Mouse (Mus musculus): ENCODE data around the gene Katnb1. TPM values are rescaled to one million over a fixed set of nuclear protein-coding genes. Genes with fewer than 3 reads are reported as not detected.

Gene Katnb1
- polyA plus RNA-seq, 1 experiment from 2014 or later: 21.1 TPM

GRCm38 (mm10) chr8:95093574-95093973 is 12.6 kb downstream of the Katnb1 start:
- no peak overlapping the region for H3K4me2 ChIP-seq
- H3K27me3 ChIP-seq: no peaks in the 10 kb centered on the region
- H3K4me3 ChIP-seq: no peak overlapping the region
- no peak overlapping the region for H3K9ac ChIP-seq
- no peaks in the 10 kb centered on the region for H3K4me1 ChIP-seq
- no peaks in the 10 kb centered on the region for H3K9me3 ChIP-seq
- WGBS: 86% methylated on average over 4 of the region's 4 CpGs
- peaks cover 91% of the 10 kb centered on the region for H3K36me3 ChIP-seq
- ATAC-seq (ENCODE audit: insufficient number of reproducible peaks, low FRiP score, low TSS enrichment, low read depth): no peak
- H3K27ac ChIP-seq: no peak overlapping the region

- ATAC-seq (ENCODE audit: insufficient number of reproducible peaks, low FRiP score, low TSS enrichment, low read depth): no peak
- H3K9ac ChIP-seq: no peak overlapping the region
- no peak overlapping the region for H3K4me3 ChIP-seq
- H3K27me3 ChIP-seq: no peaks in the 10 kb centered on the region
- no peak overlapping the region for H3K27ac ChIP-seq
- H3K36me3 ChIP-seq: peaks cover 88% of the 10 kb centered on the region
- no peaks in the 10 kb centered on the region for H3K9me3 ChIP-seq
- WGBS: 17% methylated on average over 5 of the region's 5 CpGs
- H3K4me2 ChIP-seq: no peak overlapping the region
- H3K4me1 ChIP-seq: no peaks in the 10 kb centered on the region
These were observed 18.0 kb downstream of the Katnb1 start for GRCm38 (mm10) chr8:95099009-95099408.

GRCm38 (mm10) chr8:95101972-95102371 is 21.0 kb downstream of the Katnb1 start:
- H3K4me2 ChIP-seq: no peak overlapping the region
- H3K4me3 ChIP-seq: no peak overlapping the region
- H3K36me3 ChIP-seq: peaks cover 86% of the 10 kb centered on the region
- no peaks in the 10 kb centered on the region for H3K4me1 ChIP-seq
- H3K9ac ChIP-seq: no peak overlapping the region
- no peak overlapping the region for H3K27ac ChIP-seq
- ATAC-seq (ENCODE audit: insufficient number of reproducible peaks, low FRiP score, low TSS enrichment, low read depth): no peak
- H3K9me3 ChIP-seq: no peaks in the 10 kb centered on the region
- 73% methylated on average over 4 of the region's 4 CpGs for WGBS
- H3K27me3 ChIP-seq: no peaks in the 10 kb centered on the region

- Histone ChIP-seq H3K9ac (no peak overlapping the region), H3K9me3 (no peaks in the 10 kb centered on the region), H3K4me2 (no peak overlapping the region), H3K27me3 (no peaks in the 10 kb centered on the region), H3K4me1 (no peaks in the 10 kb centered on the region), H3K27ac (no peak overlapping the region), H3K36me3 (peaks cover 64% of the 10 kb centered on the region), H3K4me3 (no peak overlapping the region)
- no peak for ATAC-seq (ENCODE audit: insufficient number of reproducible peaks, low FRiP score, low TSS enrichment, low read depth)
- 78% methylated on average over 13 of the region's 13 CpGs for WGBS
These were observed 26.3 kb downstream of the Katnb1 start for GRCm38 (mm10) chr8:95107306-95107705.

GRCm38 (mm10) chr8:95112594-95112993 is 31.6 kb downstream of the Katnb1 start:
- Histone ChIP-seq H3K27ac (no peak overlapping the region), H3K4me1 (no peaks in the 10 kb centered on the region), H3K9me3 (no peaks in the 10 kb centered on the region), H3K27me3 (no peaks in the 10 kb centered on the region), H3K9ac (no peak overlapping the region), H3K4me2 (no peak overlapping the region), H3K4me3 (no peak overlapping the region), H3K36me3 (peaks cover 30% of the 10 kb centered on the region)
- 80% methylated on average over 3 of the region's 3 CpGs for WGBS
- ATAC-seq (ENCODE audit: insufficient number of reproducible peaks, low FRiP score, low TSS enrichment, low read depth): no peak

GRCm38 (mm10) chr8:95113108-95113507 is 32.1 kb downstream of the Katnb1 start:
- H3K4me3 ChIP-seq: no peak overlapping the region
- H3K4me2 ChIP-seq: no peak overlapping the region
- no peaks in the 10 kb centered on the region for H3K9me3 ChIP-seq
- WGBS: 83% methylated on average over 4 of the region's 4 CpGs
- no peaks in the 10 kb centered on the region for H3K4me1 ChIP-seq
- H3K9ac ChIP-seq: no peak overlapping the region
- H3K36me3 ChIP-seq: peaks cover 25% of the 10 kb centered on the region
- H3K27me3 ChIP-seq: no peaks in the 10 kb centered on the region
- no peak for ATAC-seq (ENCODE audit: insufficient number of reproducible peaks, low FRiP score, low TSS enrichment, low read depth)
- H3K27ac ChIP-seq: no peak overlapping the region

- Histone ChIP-seq H3K27me3 (no peaks in the 10 kb centered on the region), H3K4me1 (no peaks in the 10 kb centered on the region), H3K9me3 (no peaks in the 10 kb centered on the region), H3K4me2 (no peak overlapping the region), H3K4me3 (no peak overlapping the region), H3K27ac (no peak overlapping the region), H3K9ac (no peak overlapping the region), H3K36me3 (peaks cover 19% of the 10 kb centered on the region)
- peak; percentile 63; the same call in 1 of the 2 replicates for ATAC-seq (ENCODE audit: insufficient number of reproducible peaks, low FRiP score, low TSS enrichment, low read depth)
- 71% methylated on average over 3 of the region's 3 CpGs for WGBS
These were observed 32.8 kb downstream of the Katnb1 start for GRCm38 (mm10) chr8:95113750-95114149.

- ATAC-seq (ENCODE audit: insufficient number of reproducible peaks, low FRiP score, low TSS enrichment, low read depth): no peak
- H3K4me3 ChIP-seq: no peak overlapping the region
These were observed 42.5 kb downstream of the Katnb1 start for GRCm38 (mm10) chr8:95123455-95123854.

GRCm38 (mm10) chr8:95126497-95126896 is 45.5 kb downstream of the Katnb1 start:
- Histone ChIP-seq H3K27me3 (no peaks in the 10 kb centered on the region), H3K27ac (no peak overlapping the region), H3K4me2 (no peak overlapping the region), H3K9ac (no peak overlapping the region), H3K4me1 (0 out of 2 replicates have a peak, but pooled peaks cover 3% of the 10 kb centered on the region), H3K4me3 (no peak overlapping the region), H3K36me3 (peaks cover 39% of the 10 kb centered on the region; the same call in 1 of the 2 replicates), H3K9me3 (no peaks in the 10 kb centered on the region)
- WGBS: 89% methylated on average over 11 of the region's 11 CpGs
- no peak for ATAC-seq (ENCODE audit: insufficient number of reproducible peaks, low FRiP score, low TSS enrichment, low read depth)

More at GRCm38 (mm10) chr8:95123455-95123854, 42.5 kb downstream of the Katnb1 start:
- Histone ChIP-seq H3K4me2 (no peak overlapping the region), H3K36me3 (peaks cover 29% of the 10 kb centered on the region; the same call in 1 of the 2 replicates), H3K9ac (no peak overlapping the region), H3K27me3 (no peaks in the 10 kb centered on the region), H3K9me3 (no peaks in the 10 kb centered on the region), H3K4me1 (no peaks in the 10 kb centered on the region), H3K27ac (no peak overlapping the region)
- WGBS: 89% methylated on average over 5 of the region's 5 CpGs

- Histone ChIP-seq H3K4me3 (no peak overlapping the region), H3K27ac (no peak overlapping the region), H3K9me3 (no peaks in the 10 kb centered on the region), H3K4me2 (no peak overlapping the region), H3K36me3 (peaks cover 39% of the 10 kb centered on the region; the same call in 1 of the 2 replicates), H3K9ac (no peak overlapping the region), H3K4me1 (0 out of 2 replicates have a peak, but pooled peaks cover 3% of the 10 kb centered on the region), H3K27me3 (no peaks in the 10 kb centered on the region)
- ATAC-seq (ENCODE audit: insufficient number of reproducible peaks, low FRiP score, low TSS enrichment, low read depth): no peak
- 77% methylated on average over 9 of the region's 9 CpGs for WGBS
These were observed 46.7 kb downstream of the Katnb1 start for GRCm38 (mm10) chr8:95127658-95128057.

GRCm38 (mm10) chr8:95128750-95129260 is 47.8 kb downstream of the Katnb1 start:
- no peaks in the 10 kb centered on the region for H3K9me3 ChIP-seq
- no peak overlapping the region for H3K4me3 ChIP-seq
- peaks cover 46% of the 10 kb centered on the region for H3K36me3 ChIP-seq
- no peaks in the 10 kb centered on the region for H3K27me3 ChIP-seq
- no peak for ATAC-seq (ENCODE audit: insufficient number of reproducible peaks, low FRiP score, low TSS enrichment, low read depth)
- 0 out of 2 replicates have a peak, but pooled peaks cover 3% of the 10 kb centered on the region for H3K4me1 ChIP-seq
- no peak overlapping the region for H3K4me2 ChIP-seq
- WGBS: 89% methylated on average over 11 of the region's 11 CpGs
- H3K27ac ChIP-seq: no peak overlapping the region
- H3K9ac ChIP-seq: 0 out of 2 replicates have a peak overlapping the region, but pooled peaks have one; percentile 7

GRCm38 (mm10) chr8:95130966-95131537 is 50.1 kb downstream of the Katnb1 start:
- Histone ChIP-seq H3K4me2 (no peak overlapping the region), H3K9ac (no peak overlapping the region), H3K27me3 (no peaks in the 10 kb centered on the region), H3K27ac (no peak overlapping the region), H3K36me3 (peaks cover 45% of the 10 kb centered on the region), H3K4me1 (0 out of 2 replicates have a peak, but pooled peaks cover 3% of the 10 kb centered on the region), H3K9me3 (no peaks in the 10 kb centered on the region), H3K4me3 (no peak overlapping the region)
- WGBS: 59% methylated on average over 15 of the region's 15 CpGs
- ATAC-seq (ENCODE audit: insufficient number of reproducible peaks, low FRiP score, low TSS enrichment, low read depth): no peak
